Mouse (Mus musculus) lung, postnatal 10 days (tissue): Measurements from ENCODE around the gene Hbq1a.
"Not testable (repeated sequence)": the region's sequence is repeated elsewhere in the genome, so short reads cannot be mapped to it uniquely, and the experiment has no call there.

Source experiments
- DNase-seq: peaks from one replicate; pipeline ENCODE4 v3.0.0; 2021

Gene Hbq1a

DNA sequence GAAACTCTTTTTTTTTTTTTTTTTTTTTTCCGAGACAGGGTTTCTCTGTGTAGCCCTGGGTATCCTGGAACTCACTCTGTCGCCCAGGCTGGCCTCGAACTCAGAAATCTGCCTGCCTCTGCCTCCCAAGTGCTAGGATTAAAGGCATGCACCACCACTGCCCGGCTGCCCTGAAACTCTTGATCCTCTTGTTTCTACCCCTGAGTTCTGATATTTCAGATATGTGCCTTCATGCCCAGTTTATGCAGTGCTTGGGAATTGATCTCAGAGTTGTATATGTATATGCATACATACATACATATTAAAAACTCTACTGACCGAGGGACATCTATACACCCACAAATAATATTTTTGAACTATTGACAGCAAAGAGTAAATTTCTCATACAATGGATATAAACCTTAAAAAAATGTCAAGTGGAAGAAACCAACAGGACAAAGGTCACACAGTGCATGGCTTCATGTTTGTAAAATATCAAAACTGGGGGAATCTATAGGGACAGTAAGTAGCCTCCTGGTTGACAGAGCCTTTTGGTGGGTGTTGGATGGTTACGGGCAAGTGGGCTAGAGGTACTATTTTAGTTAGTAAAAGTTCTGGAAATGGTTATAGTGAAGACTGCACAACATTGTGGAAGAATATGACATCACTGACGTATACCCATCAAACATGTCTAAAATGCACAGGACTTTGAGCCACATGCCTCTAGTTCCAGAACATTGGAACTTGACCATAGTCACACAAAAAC is 14.7 kb upstream of the Hbq1a start:
- DNase-seq = no peak

DNA sequence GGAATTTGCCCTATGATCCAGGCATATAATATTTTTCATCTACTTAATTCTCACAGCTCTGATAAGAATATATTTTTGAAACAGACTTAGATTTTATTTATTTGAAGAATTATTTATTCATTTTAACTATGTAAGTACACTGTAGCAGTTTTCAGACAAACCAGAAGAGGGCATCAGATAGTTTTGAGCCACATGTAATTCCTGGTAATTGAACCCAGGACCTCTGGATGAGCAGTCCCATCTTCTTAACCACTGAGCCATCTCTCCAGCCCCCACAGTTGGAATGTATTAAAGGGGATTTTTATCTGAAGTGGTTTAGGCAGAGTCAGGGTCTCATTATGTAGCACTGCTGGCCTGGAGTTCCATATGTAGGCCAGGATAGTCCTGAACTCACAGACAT is 14.0 kb upstream of the Hbq1a start:
- not testable (repeated sequence) for DNase-seq

- peak; percentile 81 for DNase-seq
Measured at GRCm38 (mm10) chr11:32286695-32287492, 13.0 kb upstream of the Hbq1a start, which contains the start of gene Hbq1b. TSS of gene Hbq1b (plus strand) at chr11:32286965.

DNA sequence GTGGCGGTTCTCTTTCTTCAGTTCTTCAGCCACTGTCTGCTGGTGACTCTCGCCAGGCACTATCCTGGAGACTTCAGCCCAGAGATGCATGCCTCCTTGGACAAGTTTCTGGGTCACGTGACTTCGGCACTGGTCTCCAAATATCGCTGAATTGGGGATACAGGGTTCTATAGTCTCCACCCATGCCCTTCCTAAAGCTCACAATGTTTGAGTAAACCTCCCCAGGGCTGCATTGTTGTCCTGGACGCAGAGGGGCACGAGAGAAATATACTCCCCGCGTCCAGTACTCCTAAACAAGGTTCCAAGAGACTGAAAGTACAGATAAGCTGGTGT is 12.4 kb upstream of the Hbq1a start:
- DNase-seq = no peak

DNA sequence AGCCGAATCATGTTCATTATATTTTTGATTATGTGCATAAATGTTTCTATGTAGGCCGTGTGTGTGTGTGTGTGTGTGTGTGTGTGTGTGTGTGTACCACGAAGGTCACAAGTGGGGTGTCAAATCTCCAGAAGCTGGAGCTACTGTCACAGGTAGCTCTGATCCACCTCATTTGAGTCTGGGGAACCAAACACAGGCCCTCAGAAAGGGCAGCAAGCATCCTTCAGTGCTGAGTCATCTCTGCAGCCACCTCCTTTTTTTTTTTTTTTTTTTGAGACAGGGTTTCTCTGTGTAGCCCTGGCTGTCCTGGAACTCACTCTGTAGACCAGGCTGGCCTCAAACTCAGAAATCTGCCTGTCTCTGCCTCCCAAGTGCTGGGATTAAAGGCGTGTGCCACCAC is 7.0 kb upstream of the Hbq1a start:
- DNase-seq = not testable (repeated sequence)

DNA sequence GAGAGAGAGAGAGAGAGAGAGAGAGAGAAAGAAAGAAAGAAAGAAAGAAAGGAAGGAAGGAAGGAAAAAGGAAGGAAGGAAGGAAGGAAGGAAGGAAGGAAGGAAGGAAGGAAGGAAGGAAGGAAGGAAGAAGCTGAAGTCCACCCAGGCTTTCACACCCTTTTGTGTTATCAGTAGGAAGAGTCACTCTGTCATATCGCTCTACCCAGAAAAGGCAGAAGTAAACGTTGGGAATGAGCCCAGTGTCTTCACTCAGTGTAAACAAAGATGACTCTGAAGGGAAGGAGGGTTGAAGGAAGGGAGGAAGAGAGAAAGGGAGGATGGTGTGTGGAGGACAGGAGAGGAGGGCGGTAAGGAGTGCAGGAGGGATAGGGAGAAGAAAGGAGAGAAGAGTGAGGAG is 6.4 kb upstream of the Hbq1a start:
- not testable (repeated sequence) for DNase-seq

DNA sequence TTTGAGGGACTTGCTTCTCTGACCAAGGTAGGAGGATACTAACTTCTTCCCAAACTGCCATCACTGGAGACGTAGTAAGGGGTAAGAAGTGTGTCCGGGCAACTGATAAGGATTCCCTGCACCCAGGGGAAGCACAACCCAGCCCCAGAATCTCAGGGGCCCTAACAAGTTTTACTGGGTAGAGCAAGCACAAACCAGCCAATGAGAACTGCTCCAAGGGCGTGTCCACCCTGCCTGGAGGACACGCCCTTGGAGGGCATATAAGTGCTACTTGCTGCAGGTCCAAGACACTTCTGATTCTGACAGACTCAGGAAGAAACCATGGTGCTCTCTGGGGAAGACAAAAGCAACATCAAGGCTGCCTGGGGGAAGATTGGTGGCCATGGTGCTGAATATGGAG is 3.7 kb upstream of the Hbq1a start, which contains the start of gene Hba-a2:
Gene Hba-a2 (plus strand): TSS at position 287 of the 400 bp plus-strand sequence.
- not testable (repeated sequence) for DNase-seq

- not testable (repeated sequence) for DNase-seq
Measured at GRCm38 (mm10) chr11:32297417-32297816, 2.5 kb upstream of the Hbq1a start.

GRCm38 (mm10) chr11:32297866-32298531 is 1.9 kb upstream of the Hbq1a start:
- DNase-seq = no peak

DNA sequence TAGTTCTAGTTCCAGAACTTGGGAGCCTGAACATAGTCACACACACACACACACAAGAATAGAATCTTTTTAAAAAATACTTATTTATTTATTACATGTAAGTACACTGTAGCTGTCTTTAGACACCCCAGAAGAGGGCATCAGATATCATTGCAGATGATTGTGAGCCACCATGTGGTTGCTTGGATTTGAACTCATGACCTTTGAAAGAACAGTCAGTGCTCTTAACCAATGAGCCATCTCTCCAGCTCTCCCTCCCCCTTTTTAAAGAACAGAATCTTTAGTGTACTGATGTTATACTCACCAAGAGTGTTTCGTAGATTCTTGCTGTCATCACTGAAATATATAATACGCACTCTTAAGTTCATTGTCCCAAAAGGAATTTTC is 1.3 kb upstream of the Hbq1a start:
- no peak for DNase-seq

DNA sequence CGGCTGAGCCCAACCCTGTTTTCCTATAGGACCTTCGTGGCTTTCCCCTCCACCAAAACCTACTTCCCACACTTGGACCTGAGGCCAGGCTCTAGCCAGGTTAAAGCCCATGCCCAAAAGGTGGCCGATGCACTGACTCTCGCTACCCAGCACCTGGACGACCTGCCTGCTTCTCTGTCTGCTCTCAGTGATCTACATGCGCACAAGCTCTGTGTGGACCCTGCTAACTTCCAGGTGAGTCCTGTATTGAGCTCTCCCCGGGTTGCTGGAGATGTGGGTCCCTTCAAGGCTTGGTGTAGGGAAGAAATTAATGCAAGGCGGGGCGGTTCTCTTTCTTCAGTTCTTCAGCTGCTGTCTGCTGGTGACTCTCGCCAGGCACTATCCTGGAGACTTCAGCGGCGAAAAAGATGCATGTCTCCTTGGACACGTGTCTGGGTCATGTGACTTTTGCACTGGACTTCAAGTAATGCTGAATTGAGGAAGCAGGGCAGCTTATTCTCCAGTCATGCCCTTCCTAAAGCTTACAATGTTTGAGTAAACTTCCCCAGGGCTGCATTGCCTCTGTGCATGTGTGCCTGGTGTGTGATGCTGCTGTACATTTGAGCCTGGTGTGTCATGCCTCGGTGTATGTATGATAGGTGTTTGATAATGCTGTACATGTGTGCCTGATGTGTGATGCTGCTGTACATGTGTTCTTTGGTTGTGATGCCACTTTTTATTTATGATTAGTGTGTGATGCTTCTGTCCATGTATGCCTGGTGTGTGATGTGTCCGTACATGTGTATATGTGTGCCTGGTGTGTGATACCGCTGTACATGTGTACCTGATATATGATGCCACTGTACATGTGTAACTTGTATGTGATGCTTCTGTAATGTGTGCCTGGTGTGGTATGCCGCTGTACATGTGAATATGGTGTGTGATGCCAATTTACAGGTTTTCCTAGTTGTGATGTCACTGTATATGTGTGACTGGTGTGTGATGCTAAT is 704 bp downstream of the Hbq1a start:
- DNase-seq = no peak

- DNase-seq = no peak
Measured at GRCm38 (mm10) chr11:32301506-32301905, 1.6 kb downstream of the Hbq1a start.

- DNase-seq = peak; percentile 57
Measured at GRCm38 (mm10) chr11:32302824-32303419, 3.1 kb downstream of the Hbq1a start.

DNA sequence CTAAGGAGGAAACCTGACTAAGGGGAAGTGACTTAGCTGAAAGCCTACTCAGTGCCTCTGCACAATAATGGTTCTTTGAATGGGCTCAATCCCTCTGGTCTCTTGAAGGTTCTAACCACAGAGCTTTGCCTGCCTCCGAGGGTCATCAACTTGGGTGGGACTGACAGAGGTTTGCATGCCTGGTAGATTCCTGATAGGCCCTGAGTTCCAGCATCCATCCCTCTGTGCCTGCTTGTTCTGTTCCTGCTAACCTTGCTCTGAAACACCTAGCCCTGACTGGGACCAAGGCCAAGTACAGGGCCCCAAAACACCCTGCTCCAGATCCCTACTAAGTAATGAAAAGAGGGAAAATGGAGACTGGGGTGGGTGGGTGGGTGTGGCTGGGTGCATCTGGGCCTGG is 3.6 kb downstream of the Hbq1a start:
- no peak for DNase-seq

DNA sequence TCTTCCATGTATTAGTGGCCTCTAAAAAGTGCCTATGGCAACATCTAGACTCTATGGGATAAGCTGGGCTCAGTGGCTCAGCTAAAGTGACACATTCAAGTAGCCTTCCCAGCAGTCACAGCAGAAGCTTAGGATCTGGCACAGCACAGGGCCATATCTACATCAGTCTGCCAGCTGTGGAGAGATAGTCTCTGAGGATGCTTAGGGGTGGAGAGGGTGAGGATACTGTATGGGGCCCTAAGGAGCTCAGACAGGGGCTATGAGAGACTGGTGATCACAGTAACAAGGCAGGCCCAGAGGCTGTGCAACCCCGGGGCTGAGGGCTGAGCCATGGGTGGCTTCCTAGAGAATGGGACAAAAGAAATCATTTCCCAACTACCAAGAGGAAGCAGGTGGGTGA is 7.1 kb downstream of the Hbq1a start:
- DNase-seq = no peak

- no peak for DNase-seq
Measured at GRCm38 (mm10) chr11:32309446-32309845, 9.6 kb downstream of the Hbq1a start.

DNA sequence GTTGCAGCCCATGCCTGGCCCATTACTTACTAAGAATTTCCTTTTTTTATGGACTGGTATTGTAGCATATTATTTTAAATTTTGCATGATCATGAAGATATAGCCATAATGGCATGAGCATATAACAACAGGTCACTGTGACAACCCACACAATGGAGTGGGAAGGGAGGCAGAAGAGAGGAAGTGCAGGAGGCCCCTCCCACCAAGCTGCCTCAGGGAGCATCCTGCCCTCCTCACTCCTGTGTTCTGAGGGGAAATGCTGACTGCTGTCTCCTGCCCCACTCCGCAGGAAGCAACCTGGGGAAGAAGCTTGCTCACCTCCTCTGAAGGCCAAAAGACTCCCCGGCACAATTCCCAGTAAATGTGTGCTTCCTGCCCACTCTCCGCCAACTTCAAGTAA is 10.1 kb downstream of the Hbq1a start:
- no peak for DNase-seq

- no peak for DNase-seq
Measured at GRCm38 (mm10) chr11:32316009-32316408, 16.1 kb downstream of the Hbq1a start.

DNA sequence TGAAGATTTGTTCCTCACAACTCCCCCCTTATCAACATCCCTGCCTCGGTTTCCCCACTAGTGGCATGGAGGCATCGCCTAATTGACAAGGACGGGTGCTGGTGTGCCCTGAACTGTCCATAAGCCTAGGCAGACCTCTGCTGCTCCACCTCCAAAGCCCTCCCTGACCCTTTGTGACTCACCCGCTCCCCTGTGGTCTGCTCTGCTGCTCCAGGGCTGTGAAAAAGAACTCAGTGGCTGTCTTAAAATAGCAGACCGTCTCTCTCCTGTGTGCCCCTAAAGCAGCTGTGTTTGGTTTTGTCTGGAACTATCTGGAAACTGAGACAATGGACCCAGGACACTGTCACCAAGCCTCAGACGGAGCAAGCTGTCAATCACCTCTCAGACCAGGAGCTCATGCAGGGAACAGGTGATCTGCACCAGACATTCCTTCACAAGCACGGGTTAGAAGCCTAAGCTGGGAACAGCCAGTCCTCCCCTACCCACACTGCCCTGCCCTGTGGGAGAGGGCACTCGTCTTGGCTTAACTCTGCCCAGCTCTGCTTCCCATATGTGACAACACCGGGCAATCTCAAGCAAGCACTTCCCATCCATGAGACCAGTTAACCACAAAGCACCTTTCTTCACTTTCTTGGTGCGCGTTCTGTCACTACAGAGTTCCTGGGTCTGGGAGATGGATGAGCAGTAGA is 20.8 kb downstream of the Hbq1a start:
- DNase-seq = no peak

DNA sequence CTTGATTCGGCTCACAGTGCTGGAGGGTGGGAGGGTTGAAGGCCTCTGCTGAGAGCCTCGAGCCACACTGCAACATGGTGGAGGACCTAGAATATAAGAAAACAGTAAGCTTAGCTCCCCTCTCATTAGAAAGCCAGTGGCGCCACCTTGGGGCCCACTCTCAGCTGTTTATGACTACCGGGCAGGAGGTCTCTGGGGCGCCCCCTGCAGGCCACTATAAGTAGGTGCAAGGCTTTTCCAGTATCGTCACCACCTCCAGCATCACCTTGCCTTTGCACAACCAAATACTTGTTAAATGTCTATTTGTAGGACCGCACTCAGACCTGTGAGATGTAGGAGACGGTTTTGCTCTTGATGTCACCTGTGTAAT is 21.3 kb downstream of the Hbq1a start:
- peak; percentile 78 for DNase-seq

DNA sequence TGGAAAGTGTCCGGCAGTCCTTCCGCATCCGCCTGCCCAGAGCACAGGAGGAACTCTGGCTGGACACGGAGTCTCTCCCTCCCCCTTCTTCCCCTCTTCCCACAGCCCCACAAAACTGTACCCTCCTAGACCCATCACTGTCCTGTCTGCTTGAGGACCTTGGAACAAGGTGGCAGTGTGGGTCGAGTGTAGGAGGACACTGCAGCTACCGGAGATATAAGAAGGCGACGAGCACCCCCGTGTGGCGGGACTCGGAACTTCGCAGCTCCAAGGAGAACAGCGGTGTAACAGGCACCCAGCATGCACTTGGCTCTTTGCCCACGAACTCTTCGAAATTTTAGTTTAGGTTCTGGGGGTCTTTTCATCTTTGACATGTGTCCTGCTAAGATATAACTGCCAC is 24.7 kb downstream of the Hbq1a start:
- peak; percentile 92 for DNase-seq

DNA sequence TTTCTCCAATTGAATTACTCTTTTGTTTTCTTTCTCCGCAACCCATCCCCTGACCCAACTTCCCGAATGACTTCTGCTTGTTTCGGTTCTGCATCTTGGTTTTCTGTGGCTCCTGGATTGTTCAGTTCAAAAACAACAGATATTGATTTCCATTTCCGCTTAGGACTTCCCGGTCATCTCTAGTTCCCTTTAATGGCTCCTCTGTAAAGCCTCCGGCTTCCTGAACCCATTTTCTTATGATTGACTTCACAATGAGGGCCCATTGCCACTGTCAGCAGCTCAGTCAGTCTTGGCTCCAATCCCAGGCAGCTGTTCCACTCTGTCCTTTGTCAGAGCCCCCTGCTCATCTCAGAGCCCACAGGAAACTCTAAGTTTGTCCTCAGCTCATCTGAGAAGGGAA is 31.2 kb downstream of the Hbq1a start:
- peak; percentile 71 for DNase-seq
